Mouse (Mus musculus) heart, embryonic 12.5 days (tissue): ENCODE data around the gene Crybb1. TPM values are rescaled to one million over a fixed set of nuclear protein-coding genes. Genes with fewer than 3 reads are reported as not detected.

Experiments
- ATAC-seq: fragments of 200-750 bp; cut with Nextera tagmentation; 2 replicates; pipeline ENCODE4 v1.8.0; 2017; ENCODE audit warnings: moderate TSS enrichment, moderate library complexity; ENCODE audit not compliant: insufficient number of reproducible peaks, low FRiP score
- H3K27ac ChIP-seq: fragments of 300-500 bp; sonication (generic); 2 replicates; pipeline ENCODE4 v1.5.1; 2016; ENCODE audit warnings: mild to moderate bottlenecking, moderate library complexity; ENCODE audit not compliant: poor library complexity, severe bottlenecking
- H3K27me3 ChIP-seq: fragments of 300-500 bp; sonication (generic); replicated peaks from 2 replicates; pipeline ENCODE4 v1.6.1; 2016; ENCODE audit warnings: mild to moderate bottlenecking, moderate library complexity
- H3K36me3 ChIP-seq: fragments of 300-500 bp; sonication (generic); 2 replicates; pipeline ENCODE4 v1.6.1; 2016; ENCODE audit warnings: mild to moderate bottlenecking, moderate library complexity
- H3K4me1 ChIP-seq: fragments of 300-500 bp; sonication (generic); replicated peaks from 2 replicates; pipeline ENCODE4 v1.6.1; 2016; ENCODE audit warnings: mild to moderate bottlenecking
- H3K4me2 ChIP-seq: fragments of 300-500 bp; sonication (generic); 2 replicates; pipeline ENCODE4 v1.6.1; 2016; ENCODE audit warnings: mild to moderate bottlenecking, moderate library complexity
- H3K4me3 ChIP-seq: fragments of 300-500 bp; sonication (generic); 2 replicates; pipeline ENCODE4 v1.5.1; 2016; ENCODE audit warnings: mild to moderate bottlenecking
- H3K9ac ChIP-seq: fragments of 300-500 bp; sonication (generic); 2 replicates; pipeline ENCODE4 v1.6.1; 2016; ENCODE audit warnings: mild to moderate bottlenecking, moderate library complexity
- H3K9me3 ChIP-seq: fragments of 300-500 bp; sonication (generic); replicated peaks from 2 replicates; pipeline ENCODE4 v1.6.1; 2016; ENCODE audit warnings: mild to moderate bottlenecking, moderate library complexity
- WGBS: fragments of 180-500 bp; shearing (Covaris S2); methylation state at CpG from one replicate; pipeline ENCODE4 v1.1.7; 2016; 5-methylcytosine and 5-hydroxymethylcytosine counted together
- polyA plus RNA-seq: library from polyadenylated mRNA; unstranded; fragments of >200 nt; fragmentation: Nextera tagmentation; extraction: Ambion mirVana; gene quantifications from 2 replicates; pipeline ENCODE4 v1.2.1, GENCODE M21; 2016

Crybb1 gene
- polyA plus RNA-seq, 1 experiment from 2014 or later = 0.46 TPM

GRCm38 (mm10) chr5:112295162-112295561 is 39.5 kb downstream of the Crybb1 start:
- H3K4me1 ChIP-seq = peaks cover 67% of the 10 kb centered on the region
- no peaks in the 10 kb centered on the region for H3K9me3 ChIP-seq
- H3K9ac ChIP-seq = 0 out of 2 replicates have a peak overlapping the region, but pooled peaks have one; percentile 23
- H3K36me3 ChIP-seq = no peaks in the 10 kb centered on the region
- no peak for ATAC-seq
- no peak overlapping the region for H3K4me2 ChIP-seq
- no peak overlapping the region for H3K27ac ChIP-seq
- 43% methylated on average over 8 of the region's 8 CpGs for WGBS
- H3K27me3 ChIP-seq = no peaks in the 10 kb centered on the region
- no peak overlapping the region for H3K4me3 ChIP-seq

- Histone ChIP-seq H3K4me2 (no peak overlapping the region), H3K4me1 (peaks cover 71% of the 10 kb centered on the region), H3K9ac (0 out of 2 replicates have a peak overlapping the region, but pooled peaks have one; percentile 23), H3K4me3 (no peak overlapping the region), H3K27ac (no peak overlapping the region), H3K27me3 (no peaks in the 10 kb centered on the region), H3K9me3 (no peaks in the 10 kb centered on the region), H3K36me3 (no peaks in the 10 kb centered on the region)
- no peak for ATAC-seq
- WGBS = 61% methylated on average over 8 of the region's 8 CpGs
These were observed 39.9 kb downstream of the Crybb1 start for GRCm38 (mm10) chr5:112295564-112295963.

- 58% methylated on average over 6 of the region's 6 CpGs for WGBS
These were observed 41.0 kb downstream of the Crybb1 start for GRCm38 (mm10) chr5:112296404-112297181.

DNA sequence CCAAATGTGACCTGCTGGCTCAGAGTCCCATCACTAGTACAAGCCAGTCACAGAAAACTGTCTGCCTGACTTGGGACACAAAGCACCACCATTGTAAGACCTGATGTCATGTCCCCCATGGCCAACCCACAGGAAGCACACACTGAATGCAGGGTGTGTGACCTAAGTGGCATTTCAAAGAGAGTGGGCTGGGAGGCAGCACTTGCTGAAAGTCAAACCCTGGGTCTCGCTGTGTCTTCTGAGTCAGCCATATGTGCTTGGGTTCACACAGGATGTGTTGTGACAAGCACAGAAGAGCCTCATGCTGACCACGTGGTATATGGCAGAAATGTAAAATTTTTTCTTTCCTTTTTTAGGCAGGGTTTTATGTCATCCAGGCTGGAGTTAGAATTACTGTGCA is 41.6 kb downstream of the Crybb1 start:
- no peaks in the 10 kb centered on the region for H3K9me3 ChIP-seq
- no peaks in the 10 kb centered on the region for H3K36me3 ChIP-seq
- no peak overlapping the region for H3K4me2 ChIP-seq
- peaks cover 68% of the 10 kb centered on the region for H3K4me1 ChIP-seq
- no peak overlapping the region for H3K4me3 ChIP-seq
- H3K27ac ChIP-seq = peak overlapping the region; percentile 36; the same call in 1 of the 2 replicates
- H3K9ac ChIP-seq = 0 out of 2 replicates have a peak overlapping the region, but pooled peaks have one; percentile 13
- no peaks in the 10 kb centered on the region for H3K27me3 ChIP-seq
- WGBS = 53% methylated on average over 2 of the region's 2 CpGs
- no peak for ATAC-seq

More at GRCm38 (mm10) chr5:112296404-112297181, 41.0 kb downstream of the Crybb1 start:
- H3K9me3 ChIP-seq = no peaks in the 10 kb centered on the region
- no peaks in the 10 kb centered on the region for H3K36me3 ChIP-seq
- H3K9ac ChIP-seq = 0 out of 2 replicates have a peak overlapping the region, but pooled peaks have one; percentile 13
- no peak overlapping the region for H3K4me2 ChIP-seq
- no peak overlapping the region for H3K4me3 ChIP-seq
- H3K27me3 ChIP-seq = no peaks in the 10 kb centered on the region
- H3K4me1 ChIP-seq = peaks cover 68% of the 10 kb centered on the region
- ATAC-seq = no peak
- peak overlapping the region; percentile 36; the same call in 1 of the 2 replicates for H3K27ac ChIP-seq

DNA sequence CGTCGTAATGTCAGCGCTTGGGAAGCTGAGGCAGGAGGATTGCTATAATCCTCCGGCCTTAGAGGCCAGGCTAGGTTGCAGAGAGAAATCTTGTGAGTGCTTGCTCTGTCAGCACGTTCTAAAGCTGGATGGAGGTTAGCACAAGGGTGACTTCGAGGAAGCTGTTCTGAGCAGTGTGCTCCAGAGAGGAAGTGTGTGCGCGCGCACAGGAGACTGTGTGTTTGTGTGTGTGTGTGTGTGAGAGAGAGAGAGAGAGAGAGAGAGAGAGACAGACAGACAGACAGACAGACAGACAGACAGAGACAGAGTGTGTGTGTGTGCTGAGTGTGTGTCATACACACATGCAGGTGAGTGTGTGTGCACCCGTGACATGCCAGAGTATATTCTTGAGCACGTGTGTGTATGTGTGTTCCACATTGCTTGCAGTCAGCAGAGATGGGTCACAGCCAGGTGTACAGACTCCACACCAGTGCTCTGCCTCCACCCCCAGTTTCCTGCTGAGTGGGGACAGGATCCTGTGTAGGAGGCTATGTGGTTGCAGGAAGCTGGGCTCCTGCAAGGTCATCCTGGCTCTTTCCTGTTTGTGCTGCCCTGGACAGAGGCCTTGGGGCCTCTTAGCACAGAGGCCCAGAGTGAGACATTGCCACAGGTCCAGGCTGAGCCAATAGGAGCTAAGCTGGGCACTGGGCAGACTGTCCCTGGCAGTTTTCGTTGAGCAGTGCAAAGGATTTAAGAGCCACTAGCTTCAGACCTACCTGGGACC is 42.8 kb downstream of the Crybb1 start:
- H3K4me1 ChIP-seq = peaks cover 63% of the 10 kb centered on the region
- no peak overlapping the region for H3K9ac ChIP-seq
- no peak overlapping the region for H3K4me2 ChIP-seq
- WGBS = 76% methylated on average over 12 of the region's 12 CpGs
- H3K27me3 ChIP-seq = no peaks in the 10 kb centered on the region
- peak; percentile 79 for ATAC-seq
- peak overlapping the region; percentile 49 for H3K27ac ChIP-seq
- H3K36me3 ChIP-seq = no peaks in the 10 kb centered on the region
- H3K9me3 ChIP-seq = no peaks in the 10 kb centered on the region
- no peak overlapping the region for H3K4me3 ChIP-seq

GRCm38 (mm10) chr5:112299399-112299798 is 43.8 kb downstream of the Crybb1 start:
- Histone ChIP-seq H3K36me3 (no peaks in the 10 kb centered on the region; the same call in 1 of the 2 replicates), H3K4me1 (peaks cover 60% of the 10 kb centered on the region), H3K4me3 (no peak overlapping the region), H3K9me3 (no peaks in the 10 kb centered on the region), H3K27me3 (no peaks in the 10 kb centered on the region), H3K27ac (peak overlapping the region; percentile 49; the same call in 1 of the 2 replicates), H3K9ac (no peak overlapping the region), H3K4me2 (no peak overlapping the region)
- no peak for ATAC-seq
- 82% methylated on average over 4 of the region's 4 CpGs for WGBS

DNA sequence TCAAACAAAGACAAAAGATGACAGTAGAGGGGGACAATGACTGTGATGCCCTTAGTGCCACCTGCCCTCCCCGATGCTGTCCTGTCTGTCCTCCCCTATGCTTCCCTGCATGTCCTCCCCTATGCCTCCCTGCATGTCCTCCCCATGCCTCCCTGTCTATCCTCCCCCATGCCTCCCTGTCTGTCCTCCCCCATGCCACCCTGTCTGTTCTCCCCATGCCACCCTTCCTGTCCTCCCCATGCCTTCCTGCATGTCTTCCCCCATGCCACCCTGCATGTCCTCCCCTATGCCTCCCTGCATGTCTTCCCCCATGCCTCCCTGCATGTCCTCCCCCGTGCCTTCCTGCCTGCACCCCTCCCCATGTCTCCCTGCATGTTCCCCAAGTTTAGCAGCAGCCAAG is 44.5 kb downstream of the Crybb1 start:
- Histone ChIP-seq H3K4me3 (no peak overlapping the region), H3K27ac (no peak overlapping the region), H3K4me1 (peaks cover 53% of the 10 kb centered on the region), H3K36me3 (peaks cover 6% of the 10 kb centered on the region; the same call in 1 of the 2 replicates), H3K4me2 (no peak overlapping the region), H3K27me3 (no peaks in the 10 kb centered on the region), H3K9ac (no peak overlapping the region), H3K9me3 (no peaks in the 10 kb centered on the region)
- WGBS = 88% methylated on average over 2 of the region's 2 CpGs
- no peak for ATAC-seq

- Histone ChIP-seq H3K27me3 (no peaks in the 10 kb centered on the region), H3K4me1 (peaks cover 47% of the 10 kb centered on the region), H3K9ac (no peak overlapping the region), H3K27ac (no peak overlapping the region), H3K9me3 (no peaks in the 10 kb centered on the region), H3K4me2 (no peak overlapping the region), H3K36me3 (peaks cover 6% of the 10 kb centered on the region; the same call in 1 of the 2 replicates), H3K4me3 (no peak overlapping the region)
- ATAC-seq = no peak
- 77% methylated on average over 6 of the region's 6 CpGs for WGBS
These were observed 45.2 kb downstream of the Crybb1 start for GRCm38 (mm10) chr5:112300721-112301308.

GRCm38 (mm10) chr5:112301694-112302093 is 46.1 kb downstream of the Crybb1 start:
- Histone ChIP-seq H3K4me1 (peaks cover 38% of the 10 kb centered on the region), H3K4me3 (no peak overlapping the region), H3K27ac (no peak overlapping the region), H3K36me3 (peaks cover 10% of the 10 kb centered on the region; the same call in 1 of the 2 replicates), H3K9ac (no peak overlapping the region), H3K27me3 (no peaks in the 10 kb centered on the region), H3K4me2 (no peak overlapping the region), H3K9me3 (no peaks in the 10 kb centered on the region)
- no peak for ATAC-seq
- WGBS = 77% methylated on average over 4 of the region's 4 CpGs

DNA sequence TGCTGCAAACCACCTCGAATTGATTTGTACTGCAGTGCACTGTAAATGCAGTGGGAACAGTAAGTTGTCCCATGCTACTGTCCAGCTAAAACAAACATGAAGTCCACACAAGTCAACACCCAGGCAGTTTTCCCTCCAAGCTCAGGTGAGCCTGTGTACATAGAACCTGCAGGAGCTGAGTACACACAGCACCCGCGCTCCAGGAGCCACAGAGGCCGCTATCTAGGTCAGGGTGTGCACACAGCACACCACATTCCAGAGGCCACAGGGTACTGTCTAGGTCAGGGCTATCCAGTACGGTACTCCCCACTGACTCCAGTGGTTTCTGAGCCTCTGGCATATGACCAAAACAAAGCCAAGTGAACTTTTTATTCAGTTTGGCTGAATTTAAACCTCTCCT is 46.7 kb downstream of the Crybb1 start:
- WGBS = 83% methylated on average over 5 of the region's 5 CpGs

DNA sequence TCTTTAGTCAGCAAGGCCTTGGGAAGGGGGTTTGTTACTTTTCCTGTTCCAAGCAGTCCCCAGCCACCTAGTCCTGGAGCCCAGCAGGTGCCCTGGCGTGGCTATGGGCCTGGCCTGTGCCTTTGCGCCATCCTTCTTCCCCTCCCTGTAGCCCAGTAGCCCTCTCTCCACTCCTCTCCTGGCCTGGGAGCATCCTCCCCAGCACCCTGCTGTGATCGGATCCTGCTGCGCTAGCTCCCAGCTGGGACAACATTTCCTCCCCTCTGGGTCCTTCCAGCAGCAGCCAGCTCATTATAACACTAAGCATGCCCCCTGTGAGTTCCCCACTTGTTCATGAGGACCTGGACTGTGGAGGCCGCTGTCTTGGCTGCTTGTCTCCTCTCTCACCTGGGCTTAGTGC is 50.2 kb downstream of the Crybb1 start:
- no peak overlapping the region for H3K4me2 ChIP-seq
- no peak overlapping the region for H3K27ac ChIP-seq
- 82% methylated on average over 5 of the region's 5 CpGs for WGBS
- ATAC-seq = no peak
- H3K4me3 ChIP-seq = no peak overlapping the region
- H3K36me3 ChIP-seq = peaks cover 50% of the 10 kb centered on the region
- no peak overlapping the region for H3K9ac ChIP-seq
- H3K27me3 ChIP-seq = no peaks in the 10 kb centered on the region
- no peaks in the 10 kb centered on the region for H3K4me1 ChIP-seq
- H3K9me3 ChIP-seq = no peaks in the 10 kb centered on the region

More for the DNA sequence above, 46.7 kb downstream of the Crybb1 start:
- H3K4me1 ChIP-seq = peaks cover 32% of the 10 kb centered on the region
- H3K27me3 ChIP-seq = no peaks in the 10 kb centered on the region
- H3K9ac ChIP-seq = no peak overlapping the region
- no peak overlapping the region for H3K27ac ChIP-seq
- H3K4me2 ChIP-seq = no peak overlapping the region
- H3K9me3 ChIP-seq = no peaks in the 10 kb centered on the region
- no peak for ATAC-seq
- H3K4me3 ChIP-seq = no peak overlapping the region
- peaks cover 15% of the 10 kb centered on the region for H3K36me3 ChIP-seq
